Mouse (Mus musculus): ENCODE results near the gene Gm11042. TPM values are rescaled to one million over a fixed set of nuclear protein-coding genes. Genes with fewer than 3 reads are reported as not detected.

Gm11042 gene
- polyA plus RNA-seq, 1 experiment from 2014 or later, result not detected

DNA sequence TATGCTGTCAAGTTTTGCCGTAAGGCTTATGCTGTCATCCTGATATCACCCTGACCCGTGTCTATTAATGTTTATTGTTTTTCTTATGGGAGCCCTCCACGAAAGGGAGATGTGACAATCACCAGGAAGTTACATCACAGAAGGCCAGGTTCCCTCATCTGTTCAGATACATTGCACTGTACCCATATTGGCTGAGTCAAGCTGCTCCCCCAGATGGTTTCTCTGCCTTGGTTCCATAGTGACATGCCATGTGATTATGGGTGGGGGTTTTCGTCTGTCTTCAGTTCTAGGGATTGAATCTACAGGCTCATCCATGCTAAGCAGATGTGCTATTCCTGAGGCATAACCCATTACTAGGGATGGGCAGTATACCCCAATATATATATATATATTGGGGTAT is 34.8 kb downstream of the Gm11042 start:
- no peaks in the 10 kb centered on the region for H3K36me3 ChIP-seq (ENCODE audit: control insufficient read depth, insufficient read depth, low read length)
- DNase-seq (ENCODE audit: low spot score) (no peak), ATAC-seq (ENCODE audit: insufficient number of reproducible peaks, low FRiP score, low TSS enrichment, low read depth) (no peak)
- no peaks in the 10 kb centered on the region for H3K4me1 ChIP-seq (ENCODE audit: control insufficient read depth, insufficient read depth, low read length)
- no peak overlapping the region for H3K4me2 ChIP-seq (ENCODE audit: low read depth, severe bottlenecking)
- peaks cover 10% of the 10 kb centered on the region for H3K27me3 ChIP-seq (ENCODE audit: control insufficient read depth, insufficient read depth, low read length)
- no peak overlapping the region for H3K27ac ChIP-seq (replicated peaks; ENCODE audit: low read depth, low read length)
- no peak overlapping the region for H3K9ac ChIP-seq (ENCODE audit: low read length)
- H3K9me3 ChIP-seq (ENCODE audit: control insufficient read depth, low read length), result no peaks in the 10 kb centered on the region
- H3K4me3 ChIP-seq (ENCODE audit: low read depth, low read length), result no peak overlapping the region
- WGBS, result 87% methylated on average over 4 of the region's 4 CpGs

DNA sequence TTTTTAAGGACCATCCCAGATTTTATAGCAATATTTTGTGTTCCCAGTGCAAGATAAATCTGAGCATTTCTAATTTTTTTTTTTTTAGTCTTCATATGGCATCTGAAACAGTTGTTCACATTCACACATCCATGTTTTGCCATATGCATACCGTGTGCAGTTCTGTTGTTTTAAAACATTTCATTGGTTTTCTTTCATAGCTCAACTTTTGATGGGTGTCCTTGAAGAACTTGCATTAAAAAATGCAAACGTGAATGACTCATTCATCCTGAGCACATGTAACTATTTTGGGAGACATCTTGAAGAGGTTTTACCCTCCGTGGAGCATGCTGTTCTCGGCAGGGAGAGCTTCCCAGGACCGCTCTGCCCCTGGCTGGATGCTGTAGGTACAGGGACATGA is 38.9 kb downstream of the Gm11042 start:
- no peaks in the 10 kb centered on the region for H3K4me1 ChIP-seq (ENCODE audit: control insufficient read depth, insufficient read depth, low read length)
- H3K27ac ChIP-seq (replicated peaks; ENCODE audit: low read depth, low read length), result no peak overlapping the region
- H3K4me3 ChIP-seq (ENCODE audit: low read depth, low read length), result no peak overlapping the region
- H3K9ac ChIP-seq (ENCODE audit: low read length), result no peak overlapping the region
- H3K27me3 ChIP-seq (ENCODE audit: control insufficient read depth, insufficient read depth, low read length), result no peaks in the 10 kb centered on the region
- no peak for ATAC-seq (ENCODE audit: insufficient number of reproducible peaks, low FRiP score, low TSS enrichment, low read depth)
- H3K36me3 ChIP-seq (ENCODE audit: control insufficient read depth, insufficient read depth, low read length), result no peaks in the 10 kb centered on the region
- H3K4me2 ChIP-seq (ENCODE audit: low read depth, severe bottlenecking), result no peak overlapping the region
- H3K9me3 ChIP-seq (ENCODE audit: control insufficient read depth, low read length), result no peaks in the 10 kb centered on the region
- 88% methylated on average over 5 of the region's 5 CpGs for WGBS
- no peak for DNase-seq (ENCODE audit: low spot score)

DNA sequence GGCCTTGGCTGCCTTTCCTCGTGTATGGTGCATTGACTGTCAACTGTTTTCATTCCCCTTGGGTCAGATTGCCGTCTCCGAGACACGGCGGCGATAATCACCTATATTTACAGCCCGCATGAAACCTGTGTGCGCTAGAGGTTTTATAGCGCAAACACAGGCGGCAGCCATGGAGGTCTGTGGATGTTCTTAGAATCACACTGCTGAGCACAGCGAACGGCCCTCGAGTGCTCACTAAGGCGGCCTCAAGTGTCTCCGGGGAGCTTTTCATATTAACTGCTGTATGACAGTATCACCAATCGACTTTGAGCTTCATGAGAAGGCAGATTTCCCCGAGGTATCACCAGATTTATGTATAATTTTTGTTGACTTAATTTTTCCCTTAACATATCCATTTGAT is 43.6 kb downstream of the Gm11042 start:
- no peaks in the 10 kb centered on the region for H3K36me3 ChIP-seq (ENCODE audit: control insufficient read depth, insufficient read depth, low read length)
- WGBS, result 90% methylated on average over 17 of the region's 17 CpGs
- no peak for DNase-seq (ENCODE audit: low spot score)
- no peak overlapping the region for H3K9ac ChIP-seq (ENCODE audit: low read length)
- H3K9me3 ChIP-seq (ENCODE audit: control insufficient read depth, low read length), result no peaks in the 10 kb centered on the region
- no peak for ATAC-seq (ENCODE audit: insufficient number of reproducible peaks, low FRiP score, low TSS enrichment, low read depth)
- H3K27me3 ChIP-seq (ENCODE audit: control insufficient read depth, insufficient read depth, low read length), result no peaks in the 10 kb centered on the region
- H3K27ac ChIP-seq (replicated peaks; ENCODE audit: low read depth, low read length), result no peak overlapping the region
- H3K4me3 ChIP-seq (ENCODE audit: low read depth, low read length), result no peak overlapping the region
- no peaks in the 10 kb centered on the region for H3K4me1 ChIP-seq (ENCODE audit: control insufficient read depth, insufficient read depth, low read length)
- H3K4me2 ChIP-seq (ENCODE audit: low read depth, severe bottlenecking), result no peak overlapping the region

DNA sequence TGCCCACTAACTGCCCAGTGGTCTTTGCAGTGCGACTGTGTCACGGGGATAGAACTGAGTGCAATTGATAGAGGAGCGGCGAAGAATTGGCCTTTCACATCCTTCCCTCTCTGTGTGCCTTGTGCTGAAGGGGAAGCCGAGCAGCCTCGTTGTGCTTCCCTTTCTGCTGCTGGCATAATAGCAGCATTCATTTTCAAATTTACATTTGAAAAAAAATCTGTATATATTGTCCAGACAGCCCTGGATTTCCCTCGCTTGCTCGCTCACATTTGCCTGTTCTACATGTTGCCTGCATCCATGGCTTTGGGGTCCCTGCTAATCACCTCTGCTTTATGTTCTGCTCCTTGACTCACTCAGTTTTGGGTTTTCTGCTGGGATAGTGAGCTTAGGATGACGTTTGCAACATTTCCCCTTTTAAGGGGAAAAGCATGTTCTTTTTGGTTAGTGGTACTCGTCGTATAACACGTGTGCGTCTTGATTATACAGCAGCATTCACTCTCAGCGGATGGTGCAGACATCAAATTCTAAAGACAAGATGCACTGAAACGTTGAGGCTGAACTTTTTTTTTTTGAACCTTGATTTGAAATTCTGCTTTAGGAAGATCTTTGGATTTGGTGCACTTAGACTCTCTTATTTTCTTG is 47.4 kb downstream of the Gm11042 start:
- Histone ChIP-seq H3K4me1 (ENCODE audit: control insufficient read depth, insufficient read depth, low read length) (no peaks in the 10 kb centered on the region), H3K27me3 (ENCODE audit: control insufficient read depth, insufficient read depth, low read length) (no peaks in the 10 kb centered on the region), H3K36me3 (ENCODE audit: control insufficient read depth, insufficient read depth, low read length) (no peaks in the 10 kb centered on the region), H3K4me3 (ENCODE audit: low read depth, low read length) (no peak overlapping the region), H3K9me3 (ENCODE audit: control insufficient read depth, low read length) (no peaks in the 10 kb centered on the region), H3K27ac (replicated peaks; ENCODE audit: low read depth, low read length) (no peak overlapping the region), H3K4me2 (ENCODE audit: low read depth, severe bottlenecking) (no peak overlapping the region), H3K9ac (ENCODE audit: low read length) (no peak overlapping the region)
- ATAC-seq (ENCODE audit: insufficient number of reproducible peaks, low FRiP score, low TSS enrichment, low read depth) (no peak), DNase-seq (ENCODE audit: low spot score) (no peak)
- 90% methylated on average over 15 of the region's 15 CpGs for WGBS

DNA sequence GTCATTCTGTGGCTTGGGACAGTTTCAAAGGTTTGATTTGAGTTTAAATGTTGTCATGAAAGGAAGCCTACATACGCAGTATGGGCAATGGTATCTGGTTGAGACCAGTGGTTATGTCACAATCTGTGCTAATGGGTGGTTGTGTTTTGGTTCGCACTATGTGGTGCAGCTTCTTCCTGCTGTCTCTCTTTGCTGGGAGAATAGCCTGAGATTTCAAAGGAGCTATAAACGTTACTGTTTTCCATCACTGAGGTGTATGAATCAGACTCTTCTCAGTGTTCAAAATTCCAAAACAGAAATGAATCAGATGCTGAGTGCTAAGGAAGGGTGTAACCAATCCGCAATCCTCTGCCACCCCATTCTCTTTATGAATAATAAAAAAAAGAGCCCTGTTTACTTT is 49.1 kb downstream of the Gm11042 start:
- Histone ChIP-seq H3K27me3 (ENCODE audit: control insufficient read depth, insufficient read depth, low read length) (no peaks in the 10 kb centered on the region), H3K9ac (ENCODE audit: low read length) (no peak overlapping the region), H3K4me2 (ENCODE audit: low read depth, severe bottlenecking) (no peak overlapping the region), H3K9me3 (ENCODE audit: control insufficient read depth, low read length) (no peaks in the 10 kb centered on the region), H3K4me1 (ENCODE audit: control insufficient read depth, insufficient read depth, low read length) (no peaks in the 10 kb centered on the region), H3K4me3 (ENCODE audit: low read depth, low read length) (no peak overlapping the region), H3K36me3 (ENCODE audit: control insufficient read depth, insufficient read depth, low read length) (no peaks in the 10 kb centered on the region), H3K27ac (replicated peaks; ENCODE audit: low read depth, low read length) (no peak overlapping the region)
- ATAC-seq (ENCODE audit: insufficient number of reproducible peaks, low FRiP score, low TSS enrichment, low read depth) (no peak), DNase-seq (ENCODE audit: low spot score) (no peak)
- WGBS, result 88% methylated on average over 4 of the region's 4 CpGs

Measured in limb, embryonic 11.5 days (tissue).